Mouse (Mus musculus): ENCODE measurements around the gene Cd6. TPM values are rescaled to one million over a fixed set of nuclear protein-coding genes. Genes with fewer than 3 reads are reported as not detected.

Cd6 gene
- total RNA-seq, 2 experiments from 2014 or later: 0.41 to 3.6 TPM

GRCm38 (mm10) chr19:10769429-10770195 lies 60.2 kb downstream of the Cd6 start:
- intact Hi-C loops (cut with DNase I): no loop called here
- DNase-seq: no peak

- intact Hi-C loops (cut with DNase I): no loop called here
Measured at GRCm38 (mm10) chr19:10768694-10769428, 61.0 kb downstream of the Cd6 start.

GRCm38 (mm10) chr19:10767631-10768030 lies 62.2 kb downstream of the Cd6 start:
- DNase-seq: no peak
- intact Hi-C loops (cut with DNase I): no loop called here

More at GRCm38 (mm10) chr19:10768694-10769428, 61.0 kb downstream of the Cd6 start:
- DNase-seq: no peak

- intact Hi-C loops (cut with DNase I): no loop called here
- DNase-seq: no peak
Measured at GRCm38 (mm10) chr19:10763381-10764031, 66.4 kb downstream of the Cd6 start.

GRCm38 (mm10) chr19:10762468-10762867 lies 67.4 kb downstream of the Cd6 start:
- intact Hi-C loops (cut with DNase I): no loop called here
- no peak for DNase-seq

GRCm38 (mm10) chr19:10761794-10762415 lies 68.0 kb downstream of the Cd6 start:
- intact Hi-C loops (cut with DNase I): no loop called here
- no peak for DNase-seq

GRCm38 (mm10) chr19:10759983-10760831 lies 69.7 kb downstream of the Cd6 start:
- intact Hi-C loops (cut with DNase I): no loop called here

GRCm38 (mm10) chr19:10759525-10759924 lies 70.3 kb downstream of the Cd6 start:
- DNase-seq: no peak
- intact Hi-C loops (cut with DNase I): no loop called here

More at GRCm38 (mm10) chr19:10759983-10760831, 69.7 kb downstream of the Cd6 start:
- peak; percentile 43 to 63 for DNase-seq

- no peak for DNase-seq
- intact Hi-C loops (cut with DNase I): no loop called here
Measured at GRCm38 (mm10) chr19:10758708-10759107, 71.2 kb downstream of the Cd6 start.

- intact Hi-C loops (cut with DNase I): no loop called here
- no peak for DNase-seq
Measured at GRCm38 (mm10) chr19:10757526-10757925, 72.3 kb downstream of the Cd6 start.

- DNase-seq: no peak
- intact Hi-C loops (cut with DNase I): no loop called here
Measured at GRCm38 (mm10) chr19:10757125-10757524, 72.7 kb downstream of the Cd6 start.

- intact Hi-C loops (cut with DNase I): no loop called here
- DNase-seq: no peak
Measured at GRCm38 (mm10) chr19:10752646-10753045, 77.2 kb downstream of the Cd6 start.

GRCm38 (mm10) chr19:10752106-10752505 lies 77.8 kb downstream of the Cd6 start:
- intact Hi-C loops (cut with DNase I): no loop called here
- DNase-seq: no peak

- DNase-seq: no peak
- intact Hi-C loops (cut with DNase I): no loop called here
Measured at GRCm38 (mm10) chr19:10751607-10752006, 78.3 kb downstream of the Cd6 start.

GRCm38 (mm10) chr19:10750161-10750560 lies 79.7 kb downstream of the Cd6 start:
- intact Hi-C loops (cut with DNase I): no loop called here
- no peak for DNase-seq

- DNase-seq: no peak
- intact Hi-C loops (cut with DNase I): no loop called here
Measured at GRCm38 (mm10) chr19:10749295-10749694, 80.6 kb downstream of the Cd6 start.

GRCm38 (mm10) chr19:10748401-10749102 lies 81.3 kb downstream of the Cd6 start:
- DNase-seq: no peak
- intact Hi-C loops (cut with DNase I): no loop called here

- DNase-seq: no peak
- intact Hi-C loops (cut with DNase I): no loop called here
Measured at GRCm38 (mm10) chr19:10747718-10748117, 82.1 kb downstream of the Cd6 start.

- DNase-seq: no peak
- intact Hi-C loops (cut with DNase I): no loop called here
Measured at GRCm38 (mm10) chr19:10747182-10747581, 82.7 kb downstream of the Cd6 start.

Measured in heart, postnatal 14 days (tissue).